Mouse (Mus musculus) central nervous system, embryonic 14 days (tissue): ENCODE results near the gene Enho. TPM values are rescaled to one million over a fixed set of nuclear protein-coding genes. Genes with fewer than 3 reads are reported as not detected.

Experiments
- polyA plus RNA-seq: library from polyadenylated mRNA; depleted of rRNA; stranded (reverse); fragments of >200 nt; gene quantifications from 2 replicates; pipeline ENCODE4 v1.2.3, GENCODE M21; 2012; rRNA removed

The Enho gene
- 86.9 and 96.7 TPM in 2 replicates for polyA plus RNA-seq

DNA sequence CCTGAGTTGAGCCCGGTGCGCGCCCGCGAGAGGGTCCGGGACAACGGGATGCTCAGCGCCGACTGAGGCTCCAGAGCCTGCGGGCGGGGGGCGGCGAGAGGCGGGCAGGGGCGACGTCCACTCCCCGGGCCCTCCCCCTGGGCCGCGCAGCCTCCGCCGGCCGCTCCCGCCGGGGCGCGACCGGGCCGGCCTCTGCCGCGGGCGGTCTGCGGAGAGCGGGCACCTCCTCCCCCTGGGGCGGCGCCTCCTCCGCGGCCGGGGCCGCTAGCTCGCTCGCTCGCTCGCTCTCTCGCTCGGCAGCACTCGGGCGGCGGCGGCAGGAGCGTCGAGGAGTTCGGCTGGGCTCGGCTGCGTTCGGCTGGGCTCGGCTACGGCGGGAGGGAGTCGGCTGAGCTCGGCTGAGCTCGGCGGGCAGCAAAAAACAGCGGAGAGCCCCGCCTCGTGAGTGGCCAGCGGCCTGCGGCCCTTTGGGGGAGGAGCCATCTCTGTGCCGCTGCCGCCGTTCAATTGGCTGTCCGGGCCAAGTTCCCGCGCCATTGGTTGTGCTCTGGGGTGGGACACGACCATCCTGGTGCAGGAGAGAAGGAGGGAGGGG is at the start of gene Enho:
Enho (minus strand) TSS at position 412 of the 595 bp plus-strand sequence.

Other genes starting within 250 kb of the Enho start
- 4.3 and 5.0 TPM in 2 replicates for gene Kif24, start 175.4 kb downstream of the Enho start, polyA plus RNA-seq
- 43.1 and 49.1 TPM in 2 replicates for gene Nudt2, start 175.2 kb downstream of the Enho start, polyA plus RNA-seq
- 4.6 and 6.7 TPM in 2 replicates for gene AI464131, start 137.2 kb downstream of the Enho start, polyA plus RNA-seq
- 8.3 and 11.9 TPM in 2 replicates for gene 1110017D15Rik, start 123.0 kb downstream of the Enho start, polyA plus RNA-seq
- gene Fam219a, start 70.8 kb downstream of the Enho start, polyA plus RNA-seq = 75.4 and 86.6 TPM in 2 replicates
- gene Dnaic1, start 70.5 kb downstream of the Enho start, polyA plus RNA-seq = 2.3 and 2.9 TPM in 2 replicates
- gene Cntfr, start 56.8 kb upstream of the Enho start, polyA plus RNA-seq = 63.3 and 84.9 TPM in 2 replicates
- 34.2 and 80.9 TPM in 2 replicates for gene Il11ra1, start 59.7 kb upstream of the Enho start, polyA plus RNA-seq
- 56.4 and 56.9 TPM in 2 replicates for gene Rpp25l, start 73.2 kb upstream of the Enho start, polyA plus RNA-seq
- gene Dctn3, start 82.8 kb upstream of the Enho start, polyA plus RNA-seq = 159 and 165 TPM in 2 replicates
- 0.44 and 0.69 TPM in 2 replicates for gene Arid3c, start 90.8 kb upstream of the Enho start, polyA plus RNA-seq
- 66.6 and 88.5 TPM in 2 replicates for gene Galt, start 114.9 kb upstream of the Enho start, polyA plus RNA-seq
- 55.0 and 62.8 TPM in 2 replicates for gene Sigmar1, start 115.8 kb upstream of the Enho start, polyA plus RNA-seq
- gene Ccl27a, start 133.9 kb upstream of the Enho start, polyA plus RNA-seq = 367 and 380 TPM in 2 replicates